13 mouse cellular contexts compared by ENCODE assay signal in genomic region chr1:180288872-180289468, GRCm38 (mm10). TPM values are rescaled to one million over a fixed set of nuclear protein-coding genes. Genes with fewer than 3 reads are reported as not detected.
DNase-seq lines count a peak whose midpoint lies in the region; ATAC-seq lines count a peak whose summit lies in the region.
"Had no signal": no experiment of that assay in that cellular context is flagged by ENCODE, and none has a peak within 500 bp of the region (broad histone marks: within the 10 kb centered on the region; RNA-seq: fewer than 3 reads in every experiment).

No protein-coding gene starts in this region.

- H3K27me3 ChIP-seq in kidney, embryonic 15.5 days = no peaks in the 10 kb centered on the region
- no peaks in the 10 kb centered on the region for H3K27me3 ChIP-seq in intestine, embryonic 16.5 days (replicated peaks; ENCODE audit: control insufficient read depth, insufficient read depth, low read length)

- no peak for DNase-seq in kidney, adult 11 months
- DNase-seq in retina, postnatal 1 day = peak; percentile 21
- no peak for DNase-seq in retina, embryonic 14.5 days (ENCODE audit: low spot score)
- no peak for DNase-seq in cerebellum, adult 11-12 months
- no peak for DNase-seq in frontal cortex, adult 2 months (ENCODE audit: extremely low spot score in 1 of 2, low spot score in 1 of 2)
- no peak for DNase-seq in natural killer cell, adult 2 months (ENCODE audit: low spot score in 2 of 2)
- DNase-seq: cerebellum, adult 18-20 months; gastrocnemius, adult 2 months; heart, postnatal 14 days; thymus, postnatal 4 days had no signal

- ATAC-seq in kidney, embryonic 15.5 days (replicated peaks; ENCODE audit: low FRiP score) = peak; percentile 67
- peak; percentile 52 for ATAC-seq in intestine, embryonic 16.5 days
- ATAC-seq: forebrain, embryonic 13.5 days had no signal

- no peak overlapping the region for H3K9ac ChIP-seq in kidney, embryonic 15.5 days
- H3K9ac ChIP-seq in intestine, embryonic 16.5 days (ENCODE audit: low read depth, low read length) = no peak overlapping the region
- H3K9ac ChIP-seq: forebrain, embryonic 13.5 days had no signal

- H3K27ac ChIP-seq in kidney, embryonic 15.5 days = 0 out of 2 replicates have a peak overlapping the region, but pooled peaks have one; percentile 1
- no peak overlapping the region for H3K27ac ChIP-seq in intestine, embryonic 16.5 days (ENCODE audit: low read length)
- H3K27ac ChIP-seq: forebrain, embryonic 13.5 days; gastrocnemius, adult 2 months had no signal

- H3K9me3 ChIP-seq in kidney, embryonic 15.5 days (replicated peaks) = no peaks in the 10 kb centered on the region
- no peaks in the 10 kb centered on the region for H3K9me3 ChIP-seq in intestine, embryonic 16.5 days (ENCODE audit: control insufficient read depth, low read length)
- H3K9me3 ChIP-seq: forebrain, embryonic 13.5 days had no signal

- WGBS in kidney, embryonic 15.5 days = 78% methylated on average over 7 of the region's 7 CpGs
- 72% methylated on average over 7 of the region's 7 CpGs for WGBS in intestine, embryonic 16.5 days

- H3K4me1 ChIP-seq in kidney, embryonic 15.5 days = peaks cover 32% of the 10 kb centered on the region
- H3K4me1 ChIP-seq in intestine, embryonic 16.5 days (ENCODE audit: control insufficient read depth, insufficient read depth, low read length) = peaks cover 20% of the 10 kb centered on the region

- H3K4me2 ChIP-seq in kidney, embryonic 15.5 days = peak overlapping the region; percentile 17; the same call in 1 of the 2 replicates
- H3K4me2 ChIP-seq in intestine, embryonic 16.5 days (ENCODE audit: low read depth, low read length) = no peak overlapping the region
- H3K4me2 ChIP-seq: forebrain, embryonic 13.5 days had no signal

- H3K36me3 ChIP-seq in kidney, embryonic 15.5 days = no peaks in the 10 kb centered on the region
- no peaks in the 10 kb centered on the region for H3K36me3 ChIP-seq in intestine, embryonic 16.5 days (ENCODE audit: control insufficient read depth, insufficient read depth, low read length)

- H3K4me3 ChIP-seq in kidney, embryonic 15.5 days (replicated peaks) = no peak overlapping the region
- H3K4me3 ChIP-seq in intestine, embryonic 16.5 days (ENCODE audit: low read length) = no peak overlapping the region
- H3K4me3 ChIP-seq: forebrain, embryonic 13.5 days; gastrocnemius, adult 2 months had no signal

RNA-seq across cellular contexts. Expression of gene Psen2, which starts 25.7 kb away (rescaled TPM):
- 18.4 and 18.7 TPM in 2 replicates for polyA plus RNA-seq in kidney, embryonic 15.5 days (2015; fragmentation: Nextera tagmentation; extraction: Ambion mirVana)
- 22.6 and 25.2 TPM in 2 replicates for polyA plus RNA-seq in intestine, embryonic 16.5 days (2015; fragmentation: Nextera tagmentation; extraction: Ambion mirVana)
- 22.4 and 23.9 TPM in 2 replicates for polyA plus RNA-seq in frontal cortex, adult 2 months (2012; rRNA removed)

RNA-seq across cellular contexts. Expression of gene Itpkb, which starts 41.3 kb away (rescaled TPM):
- polyA plus RNA-seq in kidney, embryonic 15.5 days (2015; fragmentation: Nextera tagmentation; extraction: Ambion mirVana) = 8.8 and 9.4 TPM in 2 replicates
- polyA plus RNA-seq in intestine, embryonic 16.5 days (2015; fragmentation: Nextera tagmentation; extraction: Ambion mirVana) = 5.1 TPM in 2 replicates
- polyA plus RNA-seq in frontal cortex, adult 2 months (2012; rRNA removed) = 8.9 and 9.2 TPM in 2 replicates
